Comparison of ENCODE assay signal across 8 mouse cellular contexts in the genomic region with DNA sequence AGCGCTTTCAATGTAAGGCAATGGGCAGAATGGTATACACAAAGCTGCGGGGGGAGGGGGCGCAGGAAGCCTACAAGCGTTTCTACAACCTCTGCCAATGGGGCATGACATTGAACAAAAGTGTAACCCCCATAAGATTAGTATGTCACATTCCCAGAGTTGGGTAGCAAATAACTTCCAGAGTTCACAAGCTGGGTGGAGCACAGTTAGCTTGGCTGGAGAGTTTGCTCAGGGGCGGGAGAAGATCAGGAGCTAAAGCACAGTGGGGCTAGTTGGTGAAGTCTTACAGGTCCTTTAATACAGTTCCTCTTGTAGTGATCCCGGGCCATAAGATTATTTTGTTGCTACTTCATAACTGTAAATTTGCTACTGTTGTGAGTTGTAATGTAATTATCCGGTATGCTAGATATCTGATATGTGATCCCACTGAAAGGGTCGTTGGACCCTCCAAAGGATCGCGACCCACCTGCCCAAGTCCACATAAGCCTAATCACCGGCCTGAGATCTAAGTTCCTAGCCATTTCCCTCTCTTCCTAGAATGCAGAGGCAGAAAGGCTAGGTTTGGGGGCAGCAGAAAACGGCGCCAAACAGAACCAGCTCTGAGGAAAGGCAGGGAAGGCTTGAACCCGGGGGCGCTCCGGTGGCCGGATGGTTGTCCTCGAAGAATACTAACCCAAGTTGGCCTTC. TPM values are rescaled to one million over a fixed set of nuclear protein-coding genes. Genes with fewer than 3 reads are reported as not detected.
DNase-seq lines count a peak whose midpoint lies in the region; ATAC-seq and TF ChIP-seq lines count a peak whose summit lies in the region.

No protein-coding gene starts in this region.

- H3K4me1 ChIP-seq in MEL (ENCODE audit: control insufficient read depth in 1 of 2, insufficient read depth in 2 of 2, low read length in 2 of 2) = peaks cover 11 to 29% of the 10 kb centered on the region in 2 experiments
- peaks cover 6% of the 10 kb centered on the region for H3K4me1 ChIP-seq in forebrain, embryonic 11.5 days (replicated peaks; ENCODE audit: control insufficient read depth, insufficient read depth, low read length)
- peaks cover 26% of the 10 kb centered on the region for H3K4me1 ChIP-seq in midbrain, embryonic 16.5 days (ENCODE audit: control insufficient read depth, insufficient read depth, low read length)

- no peaks in the 10 kb centered on the region for H3K9me3 ChIP-seq in MEL (replicated peaks; ENCODE audit: insufficient read depth, low read length)
- no peaks in the 10 kb centered on the region for H3K9me3 ChIP-seq in forebrain, embryonic 11.5 days (ENCODE audit: control insufficient read depth, low read length)
- H3K9me3 ChIP-seq in midbrain, embryonic 16.5 days (replicated peaks; ENCODE audit: control insufficient read depth, low read length, poor library complexity, severe bottlenecking) = no peaks in the 10 kb centered on the region

- peak; percentile 29 to 54 for DNase-seq in heart, adult 18-20 months
- no peak for DNase-seq in heart, postnatal 25 days (ENCODE audit: low spot score)
- peak; percentile 78 for DNase-seq in MEL (ENCODE audit: low read depth, low spot score)
- DNase-seq in forebrain, embryonic 11.5 days (ENCODE audit: low spot score) = no peak
- peak; percentile 26 to 27 for DNase-seq in kidney, postnatal 36 days
- DNase-seq in gastrocnemius, adult 8-10 months (ENCODE audit: low spot score in 2 of 2) = no peak
- DNase-seq in adrenal gland, postnatal 4 days (ENCODE audit: low spot score in 2 of 2) = no peak

- H3K9ac ChIP-seq in MEL (ENCODE audit: control insufficient read depth, low read depth, low read length, poor library complexity, severe bottlenecking) = peak overlapping the region; percentile 93
- H3K9ac ChIP-seq in forebrain, embryonic 11.5 days (ENCODE audit: low read length) = peak overlapping the region; percentile 93
- peak overlapping the region; percentile 97 for H3K9ac ChIP-seq in midbrain, embryonic 16.5 days (ENCODE audit: low read depth, low read length)

- intact Hi-C loops in heart, postnatal 25 days (cut with DNase I) = no loop called here

- peaks cover 0 to 29% of the 10 kb centered on the region in 2 experiments for H3K36me3 ChIP-seq in MEL (ENCODE audit: control insufficient read depth in 1 of 2, insufficient read depth in 2 of 2, low read length in 2 of 2)
- H3K36me3 ChIP-seq in forebrain, embryonic 11.5 days (ENCODE audit: control insufficient read depth, insufficient read depth, low read length) = no peaks in the 10 kb centered on the region
- H3K36me3 ChIP-seq in midbrain, embryonic 16.5 days (ENCODE audit: control insufficient read depth, insufficient read depth, low read length) = 0 out of 2 replicates have a peak, but pooled peaks cover 4% of the 10 kb centered on the region

- peak overlapping the region; percentile 95 for H3K27ac ChIP-seq in MEL (ENCODE audit: control insufficient read depth, low read depth, low read length)
- peak overlapping the region; percentile 74; the same call in 1 of the 2 replicates for H3K27ac ChIP-seq in forebrain, embryonic 11.5 days (ENCODE audit: low read depth, low read length)
- H3K27ac ChIP-seq in midbrain, embryonic 16.5 days (ENCODE audit: low read length) = peak overlapping the region; percentile 81

- WGBS in forebrain, embryonic 11.5 days = 12% methylated on average over 18 of the region's 18 CpGs
- 15% methylated on average over 18 of the region's 18 CpGs for WGBS in midbrain, embryonic 16.5 days

- TF ChIP-seq POLR2A in MEL (IDR thresholded peaks at IDR 0.05; ENCODE audit: control insufficient read depth in 1 of 2, insufficient read depth in 1 of 2, low read depth in 1 of 2, low read length in 2 of 2, poor library complexity in 1 of 2) = no peak; a peak in 1 of 4 replicates

- H3K4me2 ChIP-seq in forebrain, embryonic 11.5 days (ENCODE audit: low read depth, low read length, severe bottlenecking) = peak overlapping the region; percentile 81
- H3K4me2 ChIP-seq in midbrain, embryonic 16.5 days (ENCODE audit: low read length) = peak overlapping the region; percentile 97

- peak overlapping the region; percentile 83 to 94 for H3K4me3 ChIP-seq in MEL (ENCODE audit: control insufficient read depth in 1 of 2, insufficient read depth in 1 of 2, low read depth in 2 of 2, low read length in 2 of 2)
- peak overlapping the region; percentile 90 for H3K4me3 ChIP-seq in forebrain, embryonic 11.5 days (ENCODE audit: low read depth, low read length)
- H3K4me3 ChIP-seq in midbrain, embryonic 16.5 days (ENCODE audit: low read depth, low read length) = peak overlapping the region; percentile 99

- no peak for TF ChIP-seq CTCF in MEL (IDR thresholded peaks at IDR 0.05 in 2 of 3, conservative IDR thresholded peaks at IDR 0.05 in 1 of 3; ENCODE audit: control insufficient read depth in 1 of 3, insufficient read depth in 1 of 3, low read depth in 2 of 3, low read length in 3 of 3, poor library complexity in 1 of 3, severe bottlenecking in 1 of 3)

- no peaks in the 10 kb centered on the region for H3K27me3 ChIP-seq in MEL (ENCODE audit: control insufficient read depth in 1 of 2, insufficient read depth in 2 of 2, low read length in 2 of 2)
- no peaks in the 10 kb centered on the region for H3K27me3 ChIP-seq in forebrain, embryonic 11.5 days (ENCODE audit: control insufficient read depth, insufficient read depth, low read length)
- H3K27me3 ChIP-seq in midbrain, embryonic 16.5 days (ENCODE audit: control insufficient read depth, insufficient read depth, low read depth, low read length) = no peaks in the 10 kb centered on the region

- ATAC-seq in forebrain, embryonic 11.5 days (replicated peaks; ENCODE audit: low FRiP score) = peak; percentile 42
- ATAC-seq in midbrain, embryonic 16.5 days = peak; percentile 44

- no peak for TF ChIP-seq RAD21 in MEL (IDR thresholded peaks at IDR 0.05; ENCODE audit: low read depth, low read length)

- H3K79me2 ChIP-seq in MEL (ENCODE audit: control insufficient read depth, insufficient read depth, low read length, poor library complexity) = peaks cover 48% of the 10 kb centered on the region

- TF ChIP-seq EP300 in MEL (IDR thresholded peaks at IDR 0.05; ENCODE audit: low read depth in 1 of 2, low read length in 2 of 2) = peak in 1 of 2 experiments; percentile 23; a peak in 1 of 4 replicates

TF ChIP-seq in MEL, 35 proteins besides CTCF, POLR2A, EP300 and RAD21:
- TF ChIP-seq TCF12 (IDR thresholded peaks at IDR 0.05; ENCODE audit: low read depth, low read length) (no peak), GATA1 (IDR thresholded peaks at IDR 0.05; ENCODE audit: low read depth, low read length) (peak; percentile 18; the same call in 1 of the 2 replicates), MYB (IDR thresholded peaks at IDR 0.05; ENCODE audit: low read depth, low read length) (no peak), ETS1 (IDR thresholded peaks at IDR 0.05; ENCODE audit: low read depth, low read length) (no peak), TBP (IDR thresholded peaks at IDR 0.05; ENCODE audit: low read depth, low read length) (peak; percentile 8)

RNA-seq across cellular contexts. Expression of a gene that starts 0.4 kb away (rescaled TPM):
- 1 to 10 TPM; 1.5 to 2.6 TPM for total RNA-seq in heart, adult 18-20 months (2021)
- 1 to 10 TPM; 1.5 to 1.8 TPM for total RNA-seq in heart, postnatal 25 days (2021)
- total RNA-seq in MEL (2012; rRNA removed) = 1.6 and 3.1 TPM in 2 replicates
- 1 to 10 TPM in 1 of 2 experiments, not detected in 1; 3.6 TPM for polyA plus RNA-seq in MEL (2012; ENCODE audit: insufficient read depth in 1 of 2, insufficient read length in 2 of 2, low read depth in 1 of 2, low replicate concordance in 2 of 2, missing spikeins in 1 of 2)
- polyA plus RNA-seq in forebrain, embryonic 11.5 days (2014; fragmentation: Nextera tagmentation; extraction: Ambion mirVana) = 2.5 and 3.5 TPM in 2 replicates
- polyA plus RNA-seq in midbrain, embryonic 16.5 days (2015; fragmentation: Nextera tagmentation; extraction: Ambion mirVana) = 1.2 and 1.9 TPM in 2 replicates
- 1 to 10 TPM; 2.0 to 3.3 (median 2.6) TPM for total RNA-seq in gastrocnemius, adult 8-10 months (2022)
- 1 to 10 TPM; 4.8 to 5.5 TPM for total RNA-seq in adrenal gland, postnatal 4 days (2021)

RNA-seq across cellular contexts. Expression of a gene that starts 0.5 kb away (rescaled TPM):
- 100 to 1,000 TPM; 759 to 769 TPM for total RNA-seq in heart, adult 18-20 months (2021)
- total RNA-seq in heart, postnatal 25 days (2021) = 100 to 1,000 TPM; 830 to 838 TPM
- 163 and 164 TPM in 2 replicates for total RNA-seq in MEL (2012; rRNA removed)
- polyA plus RNA-seq in MEL (2012; ENCODE audit: insufficient read depth in 1 of 2, insufficient read length in 2 of 2, low read depth in 1 of 2, low replicate concordance in 2 of 2, missing spikeins in 1 of 2) = 100 to 1,000 TPM; 230 to 376 TPM
- 118 TPM in 2 replicates for polyA plus RNA-seq in forebrain, embryonic 11.5 days (2014; fragmentation: Nextera tagmentation; extraction: Ambion mirVana)
- 103 and 104 TPM in 2 replicates for polyA plus RNA-seq in midbrain, embryonic 16.5 days (2015; fragmentation: Nextera tagmentation; extraction: Ambion mirVana)
- total RNA-seq in gastrocnemius, adult 8-10 months (2022) = 100 to 1,000 TPM; 236 to 267 (median 263) TPM
- 100 to 1,000 TPM; 294 to 319 TPM for total RNA-seq in adrenal gland, postnatal 4 days (2021)

RNA-seq across cellular contexts. Expression of a gene that starts 40.9 kb away (rescaled TPM):
- total RNA-seq in heart, adult 18-20 months (2021) = 1 to 10 TPM; 1.4 to 2.1 TPM
- 1 to 10 TPM; 2.6 to 4.3 TPM for total RNA-seq in heart, postnatal 25 days (2021)
- 3.4 and 5.4 TPM in 2 replicates for total RNA-seq in MEL (2012; rRNA removed)
- polyA plus RNA-seq in MEL (2012; ENCODE audit: insufficient read depth in 1 of 2, insufficient read length in 2 of 2, low read depth in 1 of 2, low replicate concordance in 2 of 2, missing spikeins in 1 of 2) = 1 to 10 TPM in 1 of 2 experiments, not detected in 1; 6.2 TPM
- 1.9 and 2.8 TPM in 2 replicates for polyA plus RNA-seq in forebrain, embryonic 11.5 days (2014; fragmentation: Nextera tagmentation; extraction: Ambion mirVana)
- polyA plus RNA-seq in midbrain, embryonic 16.5 days (2015; fragmentation: Nextera tagmentation; extraction: Ambion mirVana) = 39.3 and 43.3 TPM in 2 replicates
- total RNA-seq in gastrocnemius, adult 8-10 months (2022) = under 1 TPM; 0.31 to 0.46 (median 0.32) TPM
- total RNA-seq in adrenal gland, postnatal 4 days (2021) = 1 to 10 TPM; 3.6 to 3.9 TPM

Comparison
In these comparisons a context has a peak if more than half of its experiments do, and no peak if none do; other contexts are left out.
1. DNase-seq: peak in heart, adult 18-20 months (2 of 2), MEL (single experiment) and kidney, postnatal 36 days (2 of 2); none in heart, postnatal 25 days (single experiment), forebrain, embryonic 11.5 days (single experiment), gastrocnemius, adult 8-10 months (0 of 2) and adrenal gland, postnatal 4 days (0 of 2).
2. Peak in every context shown above with its lines, with median percentiles within 50 percentile points of each other: H3K27ac ChIP-seq, H3K4me3 ChIP-seq and H3K9ac ChIP-seq.